Mouse (Mus musculus) brain, embryonic 14.5 days (tissue): ENCODE measurements around the gene Apex1. TPM values are rescaled to one million over a fixed set of nuclear protein-coding genes. Genes with fewer than 3 reads are reported as not detected.
"Not testable (repeated sequence)": the region's sequence is repeated elsewhere in the genome, so short reads cannot be mapped to it uniquely, and the experiment has no call there.

Source experiments
- DNase-seq: peaks from one replicate; pipeline ENCODE4 v3.0.0-alpha.2; 2011; ENCODE audit warnings: low read depth
- CTCF ChIP-seq: fragments of 200-500 bp; IDR thresholded peaks from 2 replicates; pipeline ENCODE4 v1.5.1; 2012; ENCODE audit warnings: inconsistent platforms, mild to moderate bottlenecking, moderate library complexity, borderline replicate concordance; ENCODE audit not compliant: insufficient read depth, insufficient read length; ENCODE audit errors: extremely low read depth
- POLR2A ChIP-seq: fragments of 200-500 bp; IDR thresholded peaks from 2 replicates; pipeline ENCODE4 v1.6.1; 2012; ENCODE audit warnings: mild to moderate bottlenecking, inconsistent platforms, borderline replicate concordance; ENCODE audit not compliant: poor library complexity, insufficient read depth, insufficient read length, severe bottlenecking; ENCODE audit errors: extremely low read depth
- polyA plus RNA-seq: library from polyadenylated mRNA; depleted of rRNA; stranded (reverse); fragments of >200 nt; gene quantifications from 2 replicates; pipeline ENCODE4 v1.2.3, GENCODE M21; 2012

The Apex1 gene
- polyA plus RNA-seq, 1 experiment, result 137 TPM

DNA sequence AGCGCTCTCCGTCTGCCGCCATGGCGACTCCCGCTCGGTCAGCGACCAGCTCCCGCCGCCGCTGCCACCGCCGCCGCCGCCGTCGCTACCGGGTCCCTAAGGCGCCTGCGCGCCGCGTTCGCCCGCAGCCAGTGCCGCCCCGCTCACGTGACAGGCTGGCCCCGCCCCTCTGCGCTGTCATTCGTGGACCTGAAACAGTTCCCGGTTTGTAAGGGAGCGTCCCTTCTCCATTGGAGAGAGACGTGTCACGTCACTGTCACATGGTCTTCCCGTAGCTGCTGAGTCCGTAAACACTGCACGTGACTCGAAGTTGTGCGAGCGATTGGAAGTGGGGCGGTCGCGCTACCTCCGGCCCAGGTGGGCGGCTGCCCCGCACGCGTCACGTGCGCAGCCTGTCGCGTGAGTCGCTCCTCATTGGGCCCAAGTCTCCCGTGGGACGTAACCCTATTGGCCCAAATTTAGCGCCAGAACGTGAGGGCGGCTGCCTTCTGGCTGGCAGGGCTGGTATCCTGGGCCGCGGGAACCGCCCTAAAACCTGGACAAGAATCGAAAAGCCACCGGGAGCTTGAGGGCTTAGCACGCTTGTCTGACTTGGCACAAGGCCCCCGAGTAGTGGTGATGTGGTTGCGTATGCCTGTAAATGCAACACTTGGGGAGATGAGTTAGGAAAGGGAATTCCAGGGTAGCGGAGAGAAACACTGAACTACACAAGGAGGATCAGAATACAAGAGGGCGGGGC is 6.2 kb downstream of the Apex1 start, which contains the start of the genes Pip4p1 and Pnp:
Gene Pip4p1 (minus strand): TSS at position 103 of the 739 bp plus-strand sequence.
Gene Pnp (plus strand): TSS at position 329 of the 739 bp plus-strand sequence.
- peak; percentile 100 for DNase-seq
- TF ChIP-seq POLR2A (peak; percentile 91), CTCF (no peak)

DNA sequence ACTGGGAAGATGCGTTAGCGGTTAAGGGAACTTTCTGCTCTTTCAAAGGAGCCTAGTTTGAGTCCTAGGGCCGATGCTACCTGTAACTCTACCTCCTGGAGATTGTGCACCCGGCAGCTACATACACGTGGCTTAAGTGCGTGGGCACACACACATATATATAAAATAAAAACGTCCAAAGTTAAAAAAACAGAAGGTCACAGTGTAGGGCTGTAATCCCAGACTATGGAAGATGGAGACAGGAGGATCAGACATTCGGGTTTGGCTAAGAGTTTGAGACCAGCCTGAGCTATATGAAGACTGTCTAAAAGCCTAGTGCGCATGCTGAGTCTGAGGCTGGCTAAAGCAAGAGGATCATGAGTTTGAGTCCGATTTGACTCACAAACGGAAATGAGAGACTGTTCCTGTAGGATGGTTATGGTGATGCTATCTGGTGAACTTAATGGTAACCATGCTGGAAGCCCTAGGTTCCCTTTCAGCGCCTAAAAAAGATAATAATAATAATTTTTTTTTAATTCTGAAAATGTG is 6.8 kb downstream of the Apex1 start:
- DNase-seq, result no peak
- TF ChIP-seq POLR2A (no peak), CTCF (no peak)

DNA sequence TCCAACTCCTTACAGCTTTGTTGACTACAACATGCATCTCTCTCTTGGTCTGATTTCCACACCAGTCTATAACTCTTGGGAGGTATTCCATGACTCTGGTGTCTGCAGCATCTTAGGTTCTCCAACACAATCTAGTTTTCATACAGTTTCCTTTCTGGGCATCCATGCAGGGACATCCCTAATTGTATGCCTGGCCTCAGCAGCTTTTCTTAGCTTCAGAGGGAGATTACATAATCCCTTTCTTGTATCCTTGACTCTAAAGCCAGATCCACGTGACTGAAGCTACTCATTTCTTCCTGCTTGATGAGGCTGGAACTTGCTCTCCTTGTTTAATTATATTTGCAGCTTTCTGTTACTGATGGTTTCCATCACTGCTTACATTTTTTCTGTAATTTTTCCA is 11.9 kb downstream of the Apex1 start:
- no peak for DNase-seq
- no peak for TF ChIP-seq CTCF
- TF ChIP-seq POLR2A, result no peak

DNA sequence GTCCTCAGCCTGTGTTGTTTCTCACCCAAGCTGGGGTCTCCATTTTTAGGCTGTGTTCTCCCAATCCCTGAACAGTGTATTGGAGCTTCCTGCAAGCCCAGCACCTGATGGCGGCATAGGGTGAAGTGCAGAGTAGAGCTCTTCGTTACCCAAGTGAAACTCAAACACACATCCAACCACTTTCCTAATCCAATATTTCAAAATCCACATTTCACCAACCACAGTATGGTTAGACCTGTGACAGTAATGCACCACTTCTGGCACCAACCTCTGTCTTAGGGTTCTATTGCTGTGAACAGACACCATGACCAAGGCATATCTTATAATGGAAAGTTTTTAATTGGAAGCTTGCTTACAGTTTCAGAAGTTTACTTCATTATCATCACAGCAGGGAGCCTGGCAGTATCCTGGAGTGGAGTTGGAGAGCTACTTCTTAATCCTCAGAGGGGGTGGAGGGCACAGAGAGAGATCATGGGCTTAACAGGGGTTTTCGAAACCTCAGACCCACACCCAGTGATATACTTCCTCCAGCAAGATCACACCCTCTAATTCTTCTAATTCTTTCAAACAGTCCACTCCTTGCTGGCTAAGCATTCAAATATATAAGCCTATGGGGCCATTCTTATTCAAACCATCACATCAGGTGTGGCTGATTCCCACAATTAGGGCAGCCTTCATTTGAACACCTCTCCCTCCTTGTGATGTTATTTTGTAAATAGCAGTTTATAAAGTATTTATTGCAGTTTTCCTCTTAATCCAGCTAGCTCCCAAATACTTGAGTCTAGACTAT is 13.5 kb downstream of the Apex1 start:
- TF ChIP-seq POLR2A (no peak), CTCF (no peak)
- DNase-seq, result no peak

DNA sequence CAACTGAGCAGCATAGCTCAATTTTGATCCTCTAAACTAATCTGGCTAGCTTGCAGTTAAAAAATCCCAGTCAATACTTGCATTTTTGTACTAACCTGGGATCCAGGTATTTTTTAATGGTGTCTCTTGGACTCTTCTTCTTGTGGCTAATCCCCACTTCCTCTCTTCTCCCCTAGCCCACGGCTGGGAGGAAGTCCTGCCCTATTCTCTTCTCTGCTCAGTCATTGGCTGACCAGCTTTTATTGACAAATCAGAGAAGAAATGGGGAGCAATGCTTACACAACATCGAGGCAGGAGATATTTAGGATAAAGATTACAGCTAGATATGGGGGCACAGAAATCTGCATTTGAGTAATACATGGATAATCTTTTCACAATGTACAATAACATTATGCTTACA is 14.2 kb downstream of the Apex1 start:
- DNase-seq, result no peak
- TF ChIP-seq POLR2A (no peak), CTCF (no peak)

DNA sequence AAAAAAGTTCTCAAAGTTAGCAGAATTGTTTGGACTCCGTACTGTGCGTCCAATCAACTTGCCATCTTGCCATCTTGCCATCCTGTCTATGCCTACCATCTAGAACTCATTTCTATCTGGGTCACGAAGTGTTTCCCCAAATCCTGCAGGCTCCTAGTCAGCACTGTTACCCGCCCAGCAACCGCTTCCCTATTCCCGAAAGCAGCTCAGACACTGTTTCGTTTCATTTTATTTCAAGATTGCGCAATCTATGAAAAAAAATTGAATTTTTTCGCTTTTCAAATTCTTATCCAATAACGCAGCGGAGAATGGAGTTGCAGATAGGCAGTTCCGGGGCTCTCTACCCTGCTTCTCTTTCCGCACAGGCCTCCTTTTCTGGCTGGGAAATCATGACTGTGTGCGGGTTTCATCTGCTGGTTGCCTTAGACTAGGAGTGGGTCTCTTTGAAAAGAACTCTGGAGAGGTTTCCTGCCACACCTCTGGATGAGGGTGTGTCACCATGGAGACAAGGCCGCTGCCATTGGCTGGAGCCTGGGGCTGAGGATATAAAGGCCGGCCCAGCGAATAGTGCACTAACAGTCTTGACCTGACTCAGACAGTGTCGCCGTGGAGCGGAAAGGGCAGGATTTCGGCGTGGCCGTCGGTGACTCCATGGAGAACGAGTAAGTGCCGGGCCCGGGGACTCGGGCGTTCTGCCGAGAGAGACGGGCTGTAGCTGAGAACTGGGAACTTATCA is 19.3 kb downstream of the Apex1 start, which contains the start of gene Gm49342:
Gene Gm49342 (plus strand): TSS at position 586 of the 736 bp plus-strand sequence.
- TF ChIP-seq CTCF (peak; percentile 27; the same call in 1 of the 2 replicates), POLR2A (peak; percentile 25; the same call in 1 of the 2 replicates)
- DNase-seq, result peak; percentile 94

DNA sequence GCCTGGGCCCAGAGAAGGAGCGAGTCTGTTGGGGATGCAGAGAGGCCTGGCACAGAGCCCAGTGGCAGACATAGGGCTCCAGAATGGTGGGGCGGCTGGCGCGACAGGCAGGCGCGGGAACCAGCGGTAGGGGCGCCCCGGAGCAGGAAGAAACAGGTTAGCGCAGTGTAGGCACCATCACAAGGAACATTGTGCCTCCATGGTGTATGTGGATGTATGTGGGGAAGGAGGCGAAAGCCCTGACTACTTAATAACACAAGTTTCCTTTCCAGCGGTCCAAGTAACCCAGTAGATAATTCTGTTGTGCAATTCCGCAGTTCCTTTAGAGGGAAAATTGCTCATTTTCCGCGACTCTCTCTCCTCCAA is 19.9 kb downstream of the Apex1 start:
- DNase-seq, result peak; percentile 82

DNA sequence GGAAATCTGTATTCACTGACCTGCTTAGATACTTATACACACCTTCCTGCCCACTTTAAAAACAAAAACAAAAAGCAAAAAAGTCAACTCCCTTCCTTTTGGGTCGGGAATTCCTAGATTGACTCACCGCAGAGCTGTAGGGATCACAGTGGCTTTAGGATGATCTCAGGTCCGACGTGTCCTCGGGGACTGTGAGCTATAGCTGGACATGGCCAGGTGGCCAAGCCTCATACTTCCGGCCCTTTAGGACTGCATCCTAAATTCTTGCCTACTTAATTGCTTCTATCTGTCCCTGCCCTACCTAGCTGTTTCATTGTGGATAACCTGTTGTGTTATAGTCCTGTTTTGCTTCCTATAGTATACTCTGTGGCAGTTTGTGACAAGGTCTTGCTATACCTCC is 20.3 kb downstream of the Apex1 start:
- not testable (repeated sequence) for DNase-seq

DNA sequence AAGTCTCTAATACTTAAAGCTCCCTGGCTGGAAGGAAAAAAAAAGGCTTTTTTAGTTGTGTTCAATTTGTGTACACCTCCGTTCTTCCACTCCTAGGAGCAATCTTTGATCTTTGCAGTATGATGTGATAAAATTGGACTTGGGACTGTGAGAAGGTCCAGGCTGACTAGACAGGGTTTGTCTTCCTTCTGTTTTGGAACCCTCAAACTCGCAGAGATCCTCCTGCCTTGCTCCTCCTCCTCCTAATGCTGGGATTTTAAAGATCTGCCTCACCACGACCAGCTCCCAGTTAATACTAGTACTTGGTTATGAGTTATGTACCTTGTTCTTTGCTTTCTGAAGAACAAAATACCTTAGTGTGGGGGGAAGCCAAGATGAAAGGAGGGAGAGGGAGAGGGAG is 20.8 kb downstream of the Apex1 start:
- not testable (repeated sequence) for DNase-seq

DNA sequence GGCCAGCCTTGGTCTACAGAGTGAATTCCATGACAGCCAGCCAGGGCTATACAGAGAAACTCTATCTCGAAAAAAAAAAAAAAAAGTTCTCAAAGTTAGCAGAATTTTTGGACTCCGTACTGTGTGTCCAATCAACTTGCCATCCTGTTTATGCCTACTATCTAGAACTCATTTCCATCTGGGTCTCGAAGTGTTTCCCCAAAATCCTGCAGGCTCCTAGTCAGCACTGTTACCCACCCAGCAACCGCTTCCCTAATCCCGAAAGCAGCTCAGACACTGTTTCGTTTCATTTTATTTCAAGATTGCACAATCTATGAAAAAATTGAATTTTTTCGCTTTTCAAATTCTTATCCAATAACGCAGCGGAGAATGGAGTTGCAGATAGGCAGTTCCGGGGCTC is 30.7 kb downstream of the Apex1 start:
- no peak for DNase-seq
- no peak for TF ChIP-seq POLR2A
- no peak for TF ChIP-seq CTCF

DNA sequence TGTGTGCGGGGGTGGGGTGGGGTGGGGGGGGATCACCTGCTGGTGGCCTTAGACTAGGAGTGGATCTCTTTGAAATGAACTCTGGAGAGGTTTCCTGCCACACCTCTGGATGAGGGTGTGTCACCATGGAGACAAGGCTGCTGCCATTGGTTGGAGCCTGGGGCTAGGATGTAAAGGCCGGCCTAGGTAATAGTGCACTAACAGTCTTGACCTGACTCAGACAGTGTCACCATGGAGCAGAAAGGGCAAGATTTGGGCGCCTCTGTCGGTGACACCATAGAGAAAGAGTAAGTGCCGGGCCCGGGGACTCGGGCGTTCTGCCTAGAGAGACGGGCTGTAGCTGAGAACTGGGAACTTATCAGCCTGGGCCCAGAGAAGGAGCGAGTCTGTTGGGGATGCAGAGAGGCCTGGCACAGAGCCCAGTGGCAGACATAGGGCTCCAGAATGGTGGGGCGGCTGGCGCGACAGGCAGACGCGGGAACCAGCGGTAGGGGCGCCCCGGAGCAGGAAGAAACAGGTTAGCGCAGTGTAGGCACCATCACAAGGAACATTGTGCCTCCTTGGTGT is 31.3 kb downstream of the Apex1 start, which contains the start of gene Pnp2:
Gene Pnp2 (plus strand): TSS at position 51 of the 567 bp plus-strand sequence.
- peak; percentile 62 for DNase-seq

DNA sequence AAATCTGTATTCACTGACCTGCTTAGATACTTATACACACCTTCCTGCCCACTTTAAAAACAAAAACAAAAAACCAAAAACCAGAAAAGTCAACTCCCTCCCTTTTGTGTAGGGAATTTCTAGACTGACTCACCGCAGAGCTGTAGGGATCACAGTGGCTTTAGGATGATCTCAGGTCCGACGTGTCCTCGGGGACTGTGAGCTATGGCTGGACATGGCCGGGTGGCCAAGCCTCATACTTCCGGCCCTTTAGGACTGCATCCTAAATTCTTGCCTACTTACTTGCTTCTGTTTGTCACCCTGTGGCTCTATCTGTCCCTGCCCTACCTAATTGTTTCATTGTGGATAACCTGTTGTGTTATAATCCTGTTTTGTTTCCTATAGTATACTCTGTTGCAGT is 32.0 kb downstream of the Apex1 start:
- DNase-seq, result not testable (repeated sequence)

DNA sequence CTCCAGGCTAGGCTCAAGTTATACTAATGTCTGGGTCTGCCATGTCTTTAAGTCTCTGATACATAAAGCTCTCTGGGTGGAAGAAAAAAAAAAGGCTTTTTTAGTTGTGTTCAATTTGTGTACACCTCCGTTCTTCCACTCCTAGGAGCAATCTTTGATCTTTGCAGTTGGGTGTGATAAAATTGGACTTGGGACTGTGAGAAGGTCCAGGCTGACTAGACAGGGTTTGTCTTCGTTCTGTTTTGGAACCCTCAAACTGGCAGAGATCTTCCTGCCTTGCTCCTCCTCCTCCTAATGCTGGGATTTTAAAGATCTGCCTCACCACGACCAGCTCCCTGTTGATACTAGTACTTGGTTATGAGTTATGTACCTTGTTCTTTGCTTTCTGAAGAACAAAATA is 32.4 kb downstream of the Apex1 start:
- DNase-seq, result not testable (repeated sequence)

DNA sequence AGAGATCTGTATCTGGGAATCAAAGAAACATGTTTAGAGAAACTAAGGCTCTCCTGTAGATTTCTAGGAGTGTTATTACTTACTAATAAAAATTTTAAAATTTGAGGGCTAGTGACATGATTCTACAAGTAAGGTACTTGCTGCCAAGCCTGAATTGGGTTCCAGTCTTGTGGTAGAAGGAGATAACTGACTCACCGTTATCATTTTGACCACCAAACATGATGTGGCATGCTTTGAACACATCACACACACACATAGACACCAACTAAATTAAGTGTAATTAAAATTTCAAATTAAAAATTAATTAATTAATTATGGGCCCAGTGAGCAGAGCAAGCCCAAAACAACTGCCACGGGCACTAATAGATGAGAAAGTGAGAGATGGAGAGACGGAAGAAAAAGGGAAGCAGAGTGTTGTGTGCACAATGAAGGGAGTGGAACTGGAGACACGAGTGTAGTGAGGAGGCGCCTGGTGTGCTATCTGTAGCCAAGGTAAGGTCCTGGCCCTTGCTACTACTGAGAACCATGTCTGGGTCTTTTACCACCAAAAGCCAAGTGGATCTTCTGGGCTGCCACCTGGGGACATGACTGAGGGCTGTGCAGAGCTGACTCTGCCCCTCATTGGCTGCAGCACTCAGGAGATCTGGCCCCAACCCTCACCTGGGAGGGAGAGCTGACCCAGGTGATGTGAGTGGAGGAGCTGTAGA is 33.7 kb downstream of the Apex1 start:
- DNase-seq, result not testable (repeated sequence)
